Mouse (Mus musculus) testis, adult 2 months (tissue): ENCODE data around the gene Desi2.

Experiments
- CTCF ChIP-seq: fragments of 200-500 bp; IDR thresholded peaks from 2 replicates; pipeline ENCODE4 v1.5.1; 2012; ENCODE audit warnings: low read depth, mild to moderate bottlenecking, inconsistent platforms, low read length, moderate library complexity; ENCODE audit not compliant: control insufficient read depth, insufficient read depth, insufficient replicate concordance
- POLR2A ChIP-seq: fragments of 200-500 bp; IDR thresholded peaks from 2 replicates; pipeline ENCODE4 v1.6.1; 2012; ENCODE audit warnings: low read depth, mild to moderate bottlenecking, inconsistent platforms, low read length, moderate library complexity; ENCODE audit not compliant: control insufficient read depth

- TF ChIP-seq CTCF (no peak), POLR2A (no peak)
Observed at GRCm38 (mm10) chr1:178254598-178254997, 67.4 kb downstream of the Desi2 start.
